Mouse (Mus musculus): Measurements from ENCODE around the gene Wdr45. TPM values are rescaled to one million over a fixed set of nuclear protein-coding genes. Genes with fewer than 3 reads are reported as not detected.
A peak's percentile ranks its signal among the peaks of the same experiment; 100 is the strongest.

Wdr45 gene
- polyA plus RNA-seq, 1 experiment from 2014 or later: 16.2 TPM

- peak overlapping the region; percentile 52; the same call in 1 of the 2 replicates for H3K9ac ChIP-seq (ENCODE audit: low read depth, low read length)
- peak overlapping the region; percentile 6; the same call in 1 of the 2 replicates for H3K27ac ChIP-seq (ENCODE audit: low read depth, low read length)
- peaks cover 5% of the 10 kb centered on the region; the same call in 1 of the 2 replicates for H3K4me1 ChIP-seq (ENCODE audit: control insufficient read depth, insufficient read depth, low read length)
- 24% methylated on average over 28 of the region's 28 CpGs for WGBS (ENCODE audit: insufficient replicate concordance)
- H3K27me3 ChIP-seq (ENCODE audit: control insufficient read depth, insufficient read depth, low read length): no peaks in the 10 kb centered on the region
- no peaks in the 10 kb centered on the region for H3K9me3 ChIP-seq (replicated peaks; ENCODE audit: control insufficient read depth, low read length)
- H3K36me3 ChIP-seq (ENCODE audit: control insufficient read depth, insufficient read depth, low read length): no peaks in the 10 kb centered on the region
- no peak; the same call in 1 of the 2 replicates for ATAC-seq (replicated peaks; ENCODE audit: insufficient number of reproducible peaks, low FRiP score, low TSS enrichment)
- peak overlapping the region; percentile 36 for H3K4me3 ChIP-seq (ENCODE audit: low read depth, low read length)
- peak overlapping the region; percentile 65 for H3K4me2 ChIP-seq
Observed at GRCm38 (mm10) chrX:7674284-7675000, 39.7 kb upstream of the Wdr45 start.

GRCm38 (mm10) chrX:7675001-7675380 is 39.1 kb upstream of the Wdr45 start:
- Histone ChIP-seq H3K9ac (ENCODE audit: low read depth, low read length) (peak overlapping the region; percentile 52; the same call in 1 of the 2 replicates), H3K27ac (ENCODE audit: low read depth, low read length) (peak overlapping the region; percentile 6; the same call in 1 of the 2 replicates), H3K36me3 (ENCODE audit: control insufficient read depth, insufficient read depth, low read length) (no peaks in the 10 kb centered on the region), H3K27me3 (ENCODE audit: control insufficient read depth, insufficient read depth, low read length) (no peaks in the 10 kb centered on the region), H3K4me1 (ENCODE audit: control insufficient read depth, insufficient read depth, low read length) (peaks cover 5% of the 10 kb centered on the region; the same call in 1 of the 2 replicates), H3K9me3 (replicated peaks; ENCODE audit: control insufficient read depth, low read length) (no peaks in the 10 kb centered on the region), H3K4me2 (peak overlapping the region; percentile 65), H3K4me3 (ENCODE audit: low read depth, low read length) (peak overlapping the region; percentile 36)
- 34% methylated on average over 10 of the region's 10 CpGs for WGBS (ENCODE audit: insufficient replicate concordance)
- ATAC-seq (replicated peaks; ENCODE audit: insufficient number of reproducible peaks, low FRiP score, low TSS enrichment): no peak

GRCm38 (mm10) chrX:7678986-7679385 is 35.1 kb upstream of the Wdr45 start:
- WGBS (ENCODE audit: insufficient replicate concordance): 40% methylated on average over 3 of the region's 3 CpGs
- no peak for ATAC-seq (replicated peaks; ENCODE audit: insufficient number of reproducible peaks, low FRiP score, low TSS enrichment)
- Histone ChIP-seq H3K36me3 (ENCODE audit: control insufficient read depth, insufficient read depth, low read length) (no peaks in the 10 kb centered on the region), H3K27ac (ENCODE audit: low read depth, low read length) (no peak overlapping the region), H3K4me2 (no peak overlapping the region), H3K27me3 (ENCODE audit: control insufficient read depth, insufficient read depth, low read length) (no peaks in the 10 kb centered on the region), H3K4me1 (ENCODE audit: control insufficient read depth, insufficient read depth, low read length) (no peaks in the 10 kb centered on the region), H3K9me3 (replicated peaks; ENCODE audit: control insufficient read depth, low read length) (no peaks in the 10 kb centered on the region), H3K9ac (ENCODE audit: low read depth, low read length) (no peak overlapping the region), H3K4me3 (ENCODE audit: low read depth, low read length) (no peak overlapping the region)

- 16% methylated on average over 27 of the region's 27 CpGs for WGBS (ENCODE audit: insufficient replicate concordance)
- Histone ChIP-seq H3K4me2 (peak overlapping the region; percentile 58), H3K9ac (ENCODE audit: low read depth, low read length) (peak overlapping the region; percentile 40; the same call in 1 of the 2 replicates), H3K27me3 (ENCODE audit: control insufficient read depth, insufficient read depth, low read length) (no peaks in the 10 kb centered on the region), H3K4me1 (ENCODE audit: control insufficient read depth, insufficient read depth, low read length) (no peaks in the 10 kb centered on the region), H3K9me3 (replicated peaks; ENCODE audit: control insufficient read depth, low read length) (no peaks in the 10 kb centered on the region), H3K27ac (ENCODE audit: low read depth, low read length) (no peak overlapping the region), H3K36me3 (ENCODE audit: control insufficient read depth, insufficient read depth, low read length) (no peaks in the 10 kb centered on the region), H3K4me3 (ENCODE audit: low read depth, low read length) (peak overlapping the region; percentile 32)
- ATAC-seq (replicated peaks; ENCODE audit: insufficient number of reproducible peaks, low FRiP score, low TSS enrichment): peak; percentile 89
Observed at GRCm38 (mm10) chrX:7679405-7680056, 34.6 kb upstream of the Wdr45 start.

GRCm38 (mm10) chrX:7680057-7680412 is 34.1 kb upstream of the Wdr45 start:
- Histone ChIP-seq H3K9me3 (replicated peaks; ENCODE audit: control insufficient read depth, low read length) (no peaks in the 10 kb centered on the region), H3K4me3 (ENCODE audit: low read depth, low read length) (peak overlapping the region; percentile 32), H3K9ac (ENCODE audit: low read depth, low read length) (no peak overlapping the region), H3K36me3 (ENCODE audit: control insufficient read depth, insufficient read depth, low read length) (no peaks in the 10 kb centered on the region), H3K27ac (ENCODE audit: low read depth, low read length) (no peak overlapping the region), H3K27me3 (ENCODE audit: control insufficient read depth, insufficient read depth, low read length) (no peaks in the 10 kb centered on the region), H3K4me2 (peak overlapping the region; percentile 58), H3K4me1 (ENCODE audit: control insufficient read depth, insufficient read depth, low read length) (no peaks in the 10 kb centered on the region)
- 0 out of 2 replicates have a peak, but pooled peaks have one; percentile 4 for ATAC-seq (replicated peaks; ENCODE audit: insufficient number of reproducible peaks, low FRiP score, low TSS enrichment)
- 18% methylated on average over 12 of the region's 12 CpGs for WGBS (ENCODE audit: insufficient replicate concordance)

- H3K4me3 ChIP-seq (ENCODE audit: low read depth, low read length): peak within 1 kb of the TSS; percentile 32
- H3K9ac ChIP-seq (ENCODE audit: low read depth, low read length): no peak within 1 kb of the TSS
- peak within 1 kb of the TSS; percentile 58 for H3K4me2 ChIP-seq
- 64% methylated on average over 14 of the region's 14 CpGs for WGBS (ENCODE audit: insufficient replicate concordance)
- no peaks in the 10 kb centered on the region for H3K36me3 ChIP-seq (ENCODE audit: control insufficient read depth, insufficient read depth, low read length)
- no peaks in the 10 kb centered on the region for H3K27me3 ChIP-seq (ENCODE audit: control insufficient read depth, insufficient read depth, low read length)
- no peak within 1 kb of the TSS for H3K27ac ChIP-seq (ENCODE audit: low read depth, low read length)
- no peak for ATAC-seq (replicated peaks; ENCODE audit: insufficient number of reproducible peaks, low FRiP score, low TSS enrichment)
- no peaks in the 10 kb centered on the region for H3K9me3 ChIP-seq (replicated peaks; ENCODE audit: control insufficient read depth, low read length)
- H3K4me1 ChIP-seq (ENCODE audit: control insufficient read depth, insufficient read depth, low read length): no peaks in the 10 kb centered on the region
Observed at GRCm38 (mm10) chrX:7680864-7681263, 33.3 kb upstream of the Wdr45 start, which contains the start of gene Magix. TSS of gene Magix (minus strand) at chrX:7681251.

GRCm38 (mm10) chrX:7688321-7688720 is 25.8 kb upstream of the Wdr45 start:
- no peaks in the 10 kb centered on the region for H3K27me3 ChIP-seq (ENCODE audit: control insufficient read depth, insufficient read depth, low read length)
- H3K27ac ChIP-seq (ENCODE audit: low read depth, low read length): no peak overlapping the region
- H3K9me3 ChIP-seq (replicated peaks; ENCODE audit: control insufficient read depth, low read length): no peaks in the 10 kb centered on the region
- no peak overlapping the region for H3K4me3 ChIP-seq (ENCODE audit: low read depth, low read length)
- no peaks in the 10 kb centered on the region for H3K36me3 ChIP-seq (ENCODE audit: control insufficient read depth, insufficient read depth, low read length)
- no peak overlapping the region for H3K9ac ChIP-seq (ENCODE audit: low read depth, low read length)
- no peak for ATAC-seq (replicated peaks; ENCODE audit: insufficient number of reproducible peaks, low FRiP score, low TSS enrichment)
- H3K4me2 ChIP-seq: no peak overlapping the region
- no peaks in the 10 kb centered on the region for H3K4me1 ChIP-seq (ENCODE audit: control insufficient read depth, insufficient read depth, low read length)
- 79% methylated on average over 2 of the region's 2 CpGs for WGBS (ENCODE audit: insufficient replicate concordance)

- no peak for ATAC-seq (replicated peaks; ENCODE audit: insufficient number of reproducible peaks, low FRiP score, low TSS enrichment)
- no peak overlapping the region for H3K27ac ChIP-seq (ENCODE audit: low read depth, low read length)
- no peaks in the 10 kb centered on the region for H3K27me3 ChIP-seq (ENCODE audit: control insufficient read depth, insufficient read depth, low read length)
- no peak overlapping the region for H3K4me2 ChIP-seq
- no peaks in the 10 kb centered on the region for H3K4me1 ChIP-seq (ENCODE audit: control insufficient read depth, insufficient read depth, low read length)
- H3K9ac ChIP-seq (ENCODE audit: low read depth, low read length): no peak overlapping the region
- WGBS (ENCODE audit: insufficient replicate concordance): 52% methylated on average over 3 of the region's 3 CpGs
- H3K9me3 ChIP-seq (replicated peaks; ENCODE audit: control insufficient read depth, low read length): no peaks in the 10 kb centered on the region
- H3K4me3 ChIP-seq (ENCODE audit: low read depth, low read length): no peak overlapping the region
- no peaks in the 10 kb centered on the region for H3K36me3 ChIP-seq (ENCODE audit: control insufficient read depth, insufficient read depth, low read length)
Observed at GRCm38 (mm10) chrX:7690486-7690885, 23.6 kb upstream of the Wdr45 start.

Data from heart, embryonic 11.5 days (tissue).